Mouse (Mus musculus): Measurements from ENCODE around the gene Prph2. TPM values are rescaled to one million over a fixed set of nuclear protein-coding genes. Genes with fewer than 3 reads are reported as not detected.

The Prph2 gene
- polyA plus RNA-seq, 1 experiment from 2014 or later: not detected

DNA sequence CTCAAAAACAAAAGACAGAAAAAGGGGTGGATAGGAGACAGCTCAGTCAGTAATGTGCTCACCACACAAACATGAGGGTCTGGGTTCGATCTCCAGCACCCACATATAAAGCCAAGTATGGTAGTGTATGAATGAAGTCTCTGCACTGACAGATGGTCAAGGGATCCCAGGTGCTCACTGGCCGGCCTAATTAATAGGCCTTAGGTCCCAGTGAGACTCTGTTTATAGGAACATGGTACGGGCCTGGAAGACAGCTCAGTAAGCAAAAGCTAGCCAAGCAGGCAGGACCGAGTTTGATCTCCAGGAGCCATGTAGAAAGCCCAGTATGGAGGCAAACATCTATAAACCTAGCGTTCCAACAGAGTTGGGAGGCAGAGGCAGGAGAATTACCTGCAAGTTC is 33.2 kb upstream of the Prph2 start:
- H3K9ac ChIP-seq (replicated peaks; ENCODE audit: low read depth, low read length): no peak overlapping the region
- 76% methylated on average over 5 of the region's 5 CpGs for WGBS
- no peak overlapping the region for H3K27ac ChIP-seq (ENCODE audit: low read depth, low read length)
- H3K27me3 ChIP-seq (ENCODE audit: control insufficient read depth, insufficient read depth, low read length): no peaks in the 10 kb centered on the region
- H3K4me2 ChIP-seq (ENCODE audit: low read depth, low read length): no peak overlapping the region
- no peaks in the 10 kb centered on the region for H3K4me1 ChIP-seq (ENCODE audit: control insufficient read depth, insufficient read depth, low read length)
- no peak overlapping the region for H3K4me3 ChIP-seq (ENCODE audit: low read depth, low read length)
- H3K9me3 ChIP-seq (ENCODE audit: control insufficient read depth, low read length): no peaks in the 10 kb centered on the region
- ATAC-seq (ENCODE audit: low read depth): no peak
- H3K36me3 ChIP-seq (ENCODE audit: control insufficient read depth, insufficient read depth, low read length): no peaks in the 10 kb centered on the region

DNA sequence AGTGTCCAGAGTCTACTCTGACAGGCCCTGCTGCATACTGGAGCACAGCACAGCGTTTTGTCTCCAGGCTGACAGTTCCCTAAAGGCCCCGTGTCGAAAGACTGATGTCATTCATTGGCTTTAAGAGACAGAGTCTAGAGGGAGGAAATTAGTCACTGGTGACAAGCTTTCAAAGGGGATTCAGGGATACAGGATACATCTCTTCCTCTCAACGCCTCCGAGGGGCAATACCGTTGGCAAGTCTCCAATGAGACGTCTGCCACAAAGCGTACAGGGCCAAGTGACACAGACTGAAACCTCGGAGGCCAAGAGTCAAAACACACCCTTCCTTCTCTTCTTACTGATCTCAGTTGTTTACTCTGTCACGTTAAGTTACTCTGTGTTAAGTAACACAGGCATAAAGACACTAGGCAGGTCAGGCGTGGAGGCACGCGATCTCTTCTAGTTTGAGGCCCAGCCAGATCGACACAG is 30.4 kb upstream of the Prph2 start:
- Histone ChIP-seq H3K4me2 (ENCODE audit: low read depth, low read length) (no peak overlapping the region), H3K9me3 (ENCODE audit: control insufficient read depth, low read length) (no peaks in the 10 kb centered on the region), H3K9ac (replicated peaks; ENCODE audit: low read depth, low read length) (no peak overlapping the region), H3K27ac (ENCODE audit: low read depth, low read length) (peak overlapping the region; percentile 39), H3K36me3 (ENCODE audit: control insufficient read depth, insufficient read depth, low read length) (no peaks in the 10 kb centered on the region), H3K4me1 (ENCODE audit: control insufficient read depth, insufficient read depth, low read length) (no peaks in the 10 kb centered on the region), H3K27me3 (ENCODE audit: control insufficient read depth, insufficient read depth, low read length) (no peaks in the 10 kb centered on the region), H3K4me3 (ENCODE audit: low read depth, low read length) (no peak overlapping the region)
- 34% methylated on average over 14 of the region's 14 CpGs for WGBS
- peak; percentile 47; the same call in 1 of the 2 replicates for ATAC-seq (ENCODE audit: low read depth)

- Histone ChIP-seq H3K4me2 (ENCODE audit: low read depth, low read length) (no peak overlapping the region), H3K27me3 (ENCODE audit: control insufficient read depth, insufficient read depth, low read length) (no peaks in the 10 kb centered on the region), H3K4me1 (ENCODE audit: control insufficient read depth, insufficient read depth, low read length) (no peaks in the 10 kb centered on the region), H3K36me3 (ENCODE audit: control insufficient read depth, insufficient read depth, low read length) (no peaks in the 10 kb centered on the region), H3K27ac (ENCODE audit: low read depth, low read length) (peak overlapping the region; percentile 39), H3K9ac (replicated peaks; ENCODE audit: low read depth, low read length) (no peak overlapping the region), H3K9me3 (ENCODE audit: control insufficient read depth, low read length) (no peaks in the 10 kb centered on the region), H3K4me3 (ENCODE audit: low read depth, low read length) (no peak overlapping the region)
- WGBS: 73% methylated on average over 2 of the region's 2 CpGs
- no peak for ATAC-seq (ENCODE audit: low read depth)
Observed at GRCm38 (mm10) chr17:46880322-46880721, 29.9 kb upstream of the Prph2 start.

DNA sequence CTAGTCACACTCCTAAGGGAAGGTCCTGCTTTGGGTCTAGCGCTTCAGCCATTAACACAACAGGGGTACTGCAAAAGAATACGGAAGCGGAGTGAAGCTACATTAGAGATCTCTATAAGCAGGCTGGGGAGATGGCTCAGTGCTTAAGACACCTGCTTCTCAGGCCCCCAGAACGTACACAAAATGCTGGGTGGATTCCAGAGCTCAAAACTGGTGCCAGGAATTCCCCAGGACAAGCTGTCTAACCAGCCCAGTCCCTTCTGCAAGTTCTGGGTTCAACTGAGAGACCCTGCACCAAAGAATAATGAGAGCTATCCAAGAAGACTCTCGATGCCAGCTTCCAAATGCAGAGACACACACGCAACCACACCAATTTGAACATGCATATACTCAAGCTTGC is 28.5 kb upstream of the Prph2 start:
- Histone ChIP-seq H3K27ac (ENCODE audit: low read depth, low read length) (no peak overlapping the region), H3K27me3 (ENCODE audit: control insufficient read depth, insufficient read depth, low read length) (no peaks in the 10 kb centered on the region), H3K36me3 (ENCODE audit: control insufficient read depth, insufficient read depth, low read length) (no peaks in the 10 kb centered on the region), H3K4me1 (ENCODE audit: control insufficient read depth, insufficient read depth, low read length) (no peaks in the 10 kb centered on the region), H3K4me2 (ENCODE audit: low read depth, low read length) (no peak overlapping the region), H3K9ac (replicated peaks; ENCODE audit: low read depth, low read length) (no peak overlapping the region), H3K4me3 (ENCODE audit: low read depth, low read length) (no peak overlapping the region), H3K9me3 (ENCODE audit: control insufficient read depth, low read length) (no peaks in the 10 kb centered on the region)
- WGBS: 83% methylated on average over 6 of the region's 6 CpGs
- no peak for ATAC-seq (ENCODE audit: low read depth)

GRCm38 (mm10) chr17:46883107-46883506 is 27.2 kb upstream of the Prph2 start:
- no peak overlapping the region for H3K27ac ChIP-seq (ENCODE audit: low read depth, low read length)
- WGBS: 91% methylated on average over 9 of the region's 9 CpGs
- H3K9ac ChIP-seq (replicated peaks; ENCODE audit: low read depth, low read length): no peak overlapping the region
- H3K36me3 ChIP-seq (ENCODE audit: control insufficient read depth, insufficient read depth, low read length): no peaks in the 10 kb centered on the region
- H3K27me3 ChIP-seq (ENCODE audit: control insufficient read depth, insufficient read depth, low read length): no peaks in the 10 kb centered on the region
- no peak overlapping the region for H3K4me3 ChIP-seq (ENCODE audit: low read depth, low read length)
- no peak overlapping the region for H3K4me2 ChIP-seq (ENCODE audit: low read depth, low read length)
- H3K9me3 ChIP-seq (ENCODE audit: control insufficient read depth, low read length): no peaks in the 10 kb centered on the region
- no peaks in the 10 kb centered on the region for H3K4me1 ChIP-seq (ENCODE audit: control insufficient read depth, insufficient read depth, low read length)
- no peak for ATAC-seq (ENCODE audit: low read depth)

DNA sequence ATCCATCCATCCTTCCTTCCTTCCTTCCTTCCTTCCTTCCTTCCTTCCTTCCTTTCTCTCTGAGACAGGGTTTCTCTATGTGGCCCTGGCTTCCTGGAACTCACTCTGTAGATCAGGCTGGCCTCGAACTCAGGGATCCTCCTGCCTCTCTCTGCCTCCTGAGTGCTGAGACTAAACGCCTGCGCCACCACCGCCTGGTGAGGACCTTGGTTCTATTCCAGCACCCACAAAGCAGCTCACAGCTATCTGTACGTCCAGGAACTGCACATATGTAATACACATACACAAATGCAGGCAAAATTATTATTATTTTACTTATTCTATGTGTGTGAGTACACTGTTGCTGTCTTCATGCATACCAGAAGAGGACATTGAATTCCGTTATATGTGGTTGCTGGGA is 25.5 kb upstream of the Prph2 start:
- no peaks in the 10 kb centered on the region for H3K36me3 ChIP-seq (ENCODE audit: control insufficient read depth, insufficient read depth, low read length)
- no peak overlapping the region for H3K9ac ChIP-seq (replicated peaks; ENCODE audit: low read depth, low read length)
- 95% methylated on average over 6 of the region's 6 CpGs for WGBS
- no peak overlapping the region for H3K4me3 ChIP-seq (ENCODE audit: low read depth, low read length)
- no peaks in the 10 kb centered on the region for H3K9me3 ChIP-seq (ENCODE audit: control insufficient read depth, low read length)
- H3K27ac ChIP-seq (ENCODE audit: low read depth, low read length): no peak overlapping the region
- H3K4me2 ChIP-seq (ENCODE audit: low read depth, low read length): no peak overlapping the region
- H3K4me1 ChIP-seq (ENCODE audit: control insufficient read depth, insufficient read depth, low read length): no peaks in the 10 kb centered on the region
- no peak for ATAC-seq (ENCODE audit: low read depth)
- H3K27me3 ChIP-seq (ENCODE audit: control insufficient read depth, insufficient read depth, low read length): no peaks in the 10 kb centered on the region

DNA sequence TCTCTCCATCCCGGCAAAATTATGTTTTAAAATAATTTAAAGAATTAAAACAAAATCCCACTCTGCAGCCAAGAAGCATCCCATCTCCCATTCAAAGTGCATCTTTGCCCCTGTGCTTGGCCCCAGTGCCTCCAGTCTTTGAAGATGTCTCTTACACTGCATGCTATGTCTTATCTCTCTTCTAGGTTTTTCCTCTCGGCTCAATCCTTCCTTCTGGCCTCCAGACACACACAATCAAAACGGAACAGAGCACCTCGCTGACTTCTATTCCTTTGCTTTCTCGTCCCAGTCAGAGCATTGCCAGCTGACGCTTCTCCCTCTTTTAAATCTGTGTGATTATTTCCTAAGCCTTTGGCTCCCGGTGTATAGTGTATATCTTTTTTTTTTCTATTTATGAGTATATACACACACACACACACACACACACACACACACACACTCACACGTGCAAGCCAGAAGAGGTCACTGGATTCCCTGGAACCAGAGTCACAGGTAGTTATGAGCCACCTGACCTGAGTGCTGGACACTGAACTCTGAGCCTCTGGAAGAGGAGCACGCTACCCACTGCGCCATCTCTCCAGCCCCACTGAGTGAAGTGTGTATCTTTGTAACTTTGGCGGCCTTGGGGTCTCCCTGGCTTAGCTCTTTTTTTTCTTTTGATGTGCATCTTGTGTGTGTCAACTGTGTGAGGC is 24.9 kb upstream of the Prph2 start:
- Histone ChIP-seq H3K4me1 (ENCODE audit: control insufficient read depth, insufficient read depth, low read length) (no peaks in the 10 kb centered on the region), H3K4me2 (ENCODE audit: low read depth, low read length) (no peak overlapping the region), H3K4me3 (ENCODE audit: low read depth, low read length) (no peak overlapping the region), H3K27me3 (ENCODE audit: control insufficient read depth, insufficient read depth, low read length) (no peaks in the 10 kb centered on the region), H3K9me3 (ENCODE audit: control insufficient read depth, low read length) (no peaks in the 10 kb centered on the region), H3K36me3 (ENCODE audit: control insufficient read depth, insufficient read depth, low read length) (no peaks in the 10 kb centered on the region), H3K27ac (ENCODE audit: low read depth, low read length) (no peak overlapping the region), H3K9ac (replicated peaks; ENCODE audit: low read depth, low read length) (no peak overlapping the region)
- no peak for ATAC-seq (ENCODE audit: low read depth)
- 86% methylated on average over 11 of the region's 11 CpGs for WGBS

DNA sequence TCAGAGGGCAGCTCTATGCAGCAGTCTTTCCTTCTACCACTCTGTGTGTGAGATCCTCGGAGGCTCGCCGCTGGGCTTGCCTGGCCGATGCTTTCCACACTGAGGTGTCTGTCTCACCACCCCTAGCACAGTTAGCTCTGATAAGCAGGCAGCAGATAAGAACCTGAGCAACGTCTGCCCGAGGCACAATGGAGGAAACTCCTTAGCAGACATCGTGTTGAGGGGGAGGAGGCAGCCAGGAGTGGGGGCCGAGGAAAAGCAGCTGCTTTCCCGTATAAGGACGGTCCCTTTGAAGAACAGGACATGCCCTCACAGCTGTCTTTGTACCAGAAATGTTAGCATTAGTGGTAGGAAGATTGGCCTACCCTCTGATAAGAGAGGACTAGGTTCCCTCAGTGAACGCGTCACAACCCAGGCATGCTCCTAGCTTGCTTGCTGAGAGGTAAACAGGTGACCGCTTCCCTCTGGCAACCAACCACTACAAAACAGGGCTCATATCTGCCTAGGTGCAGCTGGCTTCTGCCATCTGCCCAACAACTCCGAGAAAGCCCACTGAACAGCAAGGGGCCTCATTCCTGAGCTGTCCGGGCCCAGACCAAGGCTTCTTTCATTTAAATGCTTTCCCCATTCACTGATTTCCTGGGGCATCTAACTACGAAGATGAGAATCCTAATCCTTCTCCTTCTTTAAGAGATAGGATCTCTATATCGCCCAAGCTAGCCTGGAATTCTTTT is 24.2 kb upstream of the Prph2 start:
- Histone ChIP-seq H3K4me1 (ENCODE audit: control insufficient read depth, insufficient read depth, low read length) (no peaks in the 10 kb centered on the region), H3K36me3 (ENCODE audit: control insufficient read depth, insufficient read depth, low read length) (no peaks in the 10 kb centered on the region), H3K4me3 (ENCODE audit: low read depth, low read length) (no peak overlapping the region), H3K9ac (replicated peaks; ENCODE audit: low read depth, low read length) (no peak overlapping the region), H3K4me2 (ENCODE audit: low read depth, low read length) (no peak overlapping the region), H3K27me3 (ENCODE audit: control insufficient read depth, insufficient read depth, low read length) (no peaks in the 10 kb centered on the region), H3K27ac (ENCODE audit: low read depth, low read length) (no peak overlapping the region), H3K9me3 (ENCODE audit: control insufficient read depth, low read length) (no peaks in the 10 kb centered on the region)
- no peak for ATAC-seq (ENCODE audit: low read depth)
- 67% methylated on average over 17 of the region's 17 CpGs for WGBS

DNA sequence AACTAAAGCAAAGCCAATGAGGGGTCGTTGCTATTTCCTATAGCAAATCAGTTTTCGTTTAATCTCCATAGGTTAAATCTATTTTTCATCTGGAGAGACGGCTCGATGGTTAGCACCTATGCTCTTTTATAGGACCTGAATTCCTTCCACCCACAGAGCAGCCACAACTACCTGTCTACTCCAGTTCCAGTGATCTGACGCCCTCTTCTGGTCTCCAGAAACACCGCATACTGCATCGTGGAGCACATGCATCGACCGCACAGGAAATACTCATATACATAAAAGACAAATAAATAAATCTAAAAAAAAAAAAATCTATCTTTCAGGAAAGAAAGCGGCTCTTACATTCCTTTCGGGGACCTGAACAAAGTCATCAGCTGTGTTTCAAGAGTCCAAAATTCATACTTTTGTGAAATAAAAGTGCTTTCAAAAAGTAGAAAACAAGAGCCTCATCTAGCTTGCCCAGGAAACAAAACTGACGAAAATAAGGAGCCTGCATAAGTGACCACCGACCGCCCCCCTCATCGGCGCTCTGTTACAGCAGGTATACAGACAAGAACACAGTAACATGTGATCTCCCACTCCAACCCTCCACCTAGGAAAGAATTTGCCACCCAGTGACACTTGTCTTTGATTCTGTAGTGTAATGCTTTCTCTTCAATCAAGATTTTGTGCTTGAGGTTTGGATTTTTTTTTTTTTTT is 21.6 kb upstream of the Prph2 start:
- H3K4me3 ChIP-seq (ENCODE audit: low read depth, low read length): peak overlapping the region; percentile 93

More for the DNA sequence above, 21.6 kb upstream of the Prph2 start:
- no peak for ATAC-seq (ENCODE audit: low read depth)
- H3K36me3 ChIP-seq (ENCODE audit: control insufficient read depth, insufficient read depth, low read length): no peaks in the 10 kb centered on the region; the same call in 1 of the 2 replicates
- WGBS: 34% methylated on average over 16 of the region's 16 CpGs
- H3K9me3 ChIP-seq (ENCODE audit: control insufficient read depth, low read length): no peaks in the 10 kb centered on the region
- peak overlapping the region; percentile 90 for H3K27ac ChIP-seq (ENCODE audit: low read depth, low read length)
- H3K27me3 ChIP-seq (ENCODE audit: control insufficient read depth, insufficient read depth, low read length): no peaks in the 10 kb centered on the region
- peak overlapping the region; percentile 72 for H3K9ac ChIP-seq (replicated peaks; ENCODE audit: low read depth, low read length)
- peak overlapping the region; percentile 80 for H3K4me2 ChIP-seq (ENCODE audit: low read depth, low read length)
- peaks cover 23% of the 10 kb centered on the region for H3K4me1 ChIP-seq (ENCODE audit: control insufficient read depth, insufficient read depth, low read length)
